Mouse (Mus musculus): ENCODE data around the gene Ier3.
A peak's percentile ranks its signal among the peaks of the same experiment; 100 is the strongest.

GRCm38 (mm10) chr17:35866281-35866831 is 44.9 kb downstream of the Ier3 start:
- TF ChIP-seq CTCF (IDR thresholded peaks at IDR 0.05; ENCODE audit: borderline replicate concordance, extremely low read depth, insufficient read depth, insufficient read length) (no peak), POLR2A (IDR thresholded peaks at IDR 0.05; ENCODE audit: borderline replicate concordance, extremely low read depth, insufficient read depth, insufficient read length, poor library complexity, severe bottlenecking) (0 out of 2 replicates have a peak, but pooled peaks have one; percentile 36)
